Mouse (Mus musculus): ENCODE data around the gene 4933412E24Rik. TPM values are rescaled to one million over a fixed set of nuclear protein-coding genes. Genes with fewer than 3 reads are reported as not detected.

Gene 4933412E24Rik
- total RNA-seq (2012; rRNA removed) = not detected in 2 replicates

GRCm38 (mm10) chr15:60016513-60016912, at the start of gene 4933412E24Rik:
Gene 4933412E24Rik, minus strand, starts transcription at chr15:60016613.
- no peaks in the 10 kb centered on the region; a peak in 1 of 4 replicates for H3K4me1 ChIP-seq (ENCODE audit: control insufficient read depth in 2 of 2, insufficient read depth in 2 of 2, low read length in 2 of 2, poor library complexity in 1 of 2)
- H3K9me3 ChIP-seq (ENCODE audit: control insufficient read depth, insufficient read depth, low read depth, low read length) = no peaks in the 10 kb centered on the region
- no peak within 1 kb of the TSS for H3K27ac ChIP-seq (ENCODE audit: insufficient read depth, low read depth, low read length, poor library complexity, severe bottlenecking)
- H3K9ac ChIP-seq (ENCODE audit: insufficient read depth, low read depth, low read length, poor library complexity, severe bottlenecking) = no peak within 1 kb of the TSS
- TF ChIP-seq CHD2 (IDR thresholded peaks at IDR 0.05; ENCODE audit: low read depth, low read length) = no peak
- DNase-seq (ENCODE audit: low read depth, low spot score) = no peak
- no peak within 1 kb of the TSS for H3K4me3 ChIP-seq (ENCODE audit: insufficient read depth in 1 of 2, low read depth in 1 of 2, low read length in 2 of 2, poor library complexity in 1 of 2, severe bottlenecking in 1 of 2)
- no peaks in the 10 kb centered on the region for H3K36me3 ChIP-seq (ENCODE audit: control insufficient read depth, insufficient read depth, low read length, poor library complexity, severe bottlenecking)
- in situ Hi-C loops (cut with MboI; ENCODE audit: low sequenced_read_pairs in 2 of 2, unreplicated experiment in 2 of 2) = no loop called here

- in situ Hi-C loops (cut with MboI; ENCODE audit: low sequenced_read_pairs in 2 of 2, unreplicated experiment in 2 of 2) = no loop called here
- TF ChIP-seq ZNF384 (IDR thresholded peaks at IDR 0.05; ENCODE audit: low read depth, low read length) (no peak), MAFK (IDR thresholded peaks at IDR 0.05; ENCODE audit: insufficient read depth, low read depth, low read length) (no peak), ZC3H11A (IDR thresholded peaks at IDR 0.05; ENCODE audit: borderline replicate concordance, low read depth, low read length) (no peak), CHD2 (IDR thresholded peaks at IDR 0.05; ENCODE audit: low read depth, low read length) (no peak), HCFC1 (IDR thresholded peaks at IDR 0.05; ENCODE audit: borderline replicate concordance, insufficient read depth, low read length) (no peak)
- DNase-seq (ENCODE audit: low read depth, low spot score) = no peak
These were observed 14.3 kb upstream of the 4933412E24Rik start for GRCm38 (mm10) chr15:60030728-60031127.

GRCm38 (mm10) chr15:60021256-60021655, 4.8 kb upstream of the 4933412E24Rik start:
- in situ Hi-C loops (cut with MboI; ENCODE audit: low sequenced_read_pairs in 2 of 2, unreplicated experiment in 2 of 2) = no loop called here
- DNase-seq (ENCODE audit: low read depth, low spot score) = no peak
- H3K36me3 ChIP-seq (ENCODE audit: control insufficient read depth, insufficient read depth, low read length, poor library complexity, severe bottlenecking) = no peaks in the 10 kb centered on the region
- no peak for TF ChIP-seq CHD2 (IDR thresholded peaks at IDR 0.05; ENCODE audit: low read depth, low read length)
- no peak for TF ChIP-seq MAFK (IDR thresholded peaks at IDR 0.05; ENCODE audit: insufficient read depth, low read depth, low read length)
- TF ChIP-seq ZNF384 (IDR thresholded peaks at IDR 0.05; ENCODE audit: low read depth, low read length) = no peak
- H3K9me3 ChIP-seq (ENCODE audit: control insufficient read depth, insufficient read depth, low read depth, low read length) = no peaks in the 10 kb centered on the region
- H3K4me1 ChIP-seq (ENCODE audit: control insufficient read depth in 2 of 2, insufficient read depth in 2 of 2, low read length in 2 of 2, poor library complexity in 1 of 2) = no peaks in the 10 kb centered on the region; a peak in 1 of 4 replicates
- H3K9ac ChIP-seq (ENCODE audit: insufficient read depth, low read depth, low read length, poor library complexity, severe bottlenecking) = no peak overlapping the region
- no peak overlapping the region for H3K4me3 ChIP-seq (ENCODE audit: insufficient read depth in 1 of 2, low read depth in 1 of 2, low read length in 2 of 2, poor library complexity in 1 of 2, severe bottlenecking in 1 of 2)
- H3K27ac ChIP-seq (ENCODE audit: insufficient read depth, low read depth, low read length, poor library complexity, severe bottlenecking) = no peak overlapping the region

More at GRCm38 (mm10) chr15:60030728-60031127, 14.3 kb upstream of the 4933412E24Rik start:
- no peaks in the 10 kb centered on the region for H3K36me3 ChIP-seq (ENCODE audit: control insufficient read depth, insufficient read depth, low read length, poor library complexity, severe bottlenecking)
- no peaks in the 10 kb centered on the region for H3K4me1 ChIP-seq (ENCODE audit: control insufficient read depth in 2 of 2, insufficient read depth in 2 of 2, low read length in 2 of 2, poor library complexity in 1 of 2)
- H3K27ac ChIP-seq (ENCODE audit: insufficient read depth, low read depth, low read length, poor library complexity, severe bottlenecking) = no peak overlapping the region
- no peak overlapping the region for H3K9ac ChIP-seq (ENCODE audit: insufficient read depth, low read depth, low read length, poor library complexity, severe bottlenecking)
- no peaks in the 10 kb centered on the region for H3K9me3 ChIP-seq (ENCODE audit: control insufficient read depth, insufficient read depth, low read depth, low read length)
- no peak overlapping the region for H3K4me3 ChIP-seq (ENCODE audit: insufficient read depth in 1 of 2, low read depth in 1 of 2, low read length in 2 of 2, poor library complexity in 1 of 2, severe bottlenecking in 1 of 2)

GRCm38 (mm10) chr15:60010199-60010598, 6.2 kb downstream of the 4933412E24Rik start:
- Histone ChIP-seq H3K36me3 (ENCODE audit: control insufficient read depth, insufficient read depth, low read length, poor library complexity, severe bottlenecking) (no peaks in the 10 kb centered on the region), H3K9ac (ENCODE audit: insufficient read depth, low read depth, low read length, poor library complexity, severe bottlenecking) (no peak overlapping the region), H3K9me3 (ENCODE audit: control insufficient read depth, insufficient read depth, low read depth, low read length) (no peaks in the 10 kb centered on the region), H3K4me3 (ENCODE audit: insufficient read depth in 1 of 2, low read depth in 1 of 2, low read length in 2 of 2, poor library complexity in 1 of 2, severe bottlenecking in 1 of 2) (no peak overlapping the region), H3K4me1 (ENCODE audit: control insufficient read depth in 2 of 2, insufficient read depth in 2 of 2, low read length in 2 of 2, poor library complexity in 1 of 2) (no peaks in the 10 kb centered on the region), H3K27ac (ENCODE audit: insufficient read depth, low read depth, low read length, poor library complexity, severe bottlenecking) (no peak overlapping the region)
- DNase-seq (ENCODE audit: low read depth, low spot score) = no peak
- TF ChIP-seq HCFC1 (IDR thresholded peaks at IDR 0.05; ENCODE audit: borderline replicate concordance, insufficient read depth, low read length) (no peak), CHD2 (IDR thresholded peaks at IDR 0.05; ENCODE audit: low read depth, low read length) (no peak), MAFK (IDR thresholded peaks at IDR 0.05; ENCODE audit: insufficient read depth, low read depth, low read length) (no peak)
- in situ Hi-C loops (cut with MboI; ENCODE audit: low sequenced_read_pairs in 2 of 2, unreplicated experiment in 2 of 2) = no loop called here

GRCm38 (mm10) chr15:60009610-60010009, 6.8 kb downstream of the 4933412E24Rik start:
- TF ChIP-seq ZNF384 (IDR thresholded peaks at IDR 0.05; ENCODE audit: low read depth, low read length) (no peak), HCFC1 (IDR thresholded peaks at IDR 0.05; ENCODE audit: borderline replicate concordance, insufficient read depth, low read length) (no peak)

More at GRCm38 (mm10) chr15:60009610-60010009, 6.8 kb downstream of the 4933412E24Rik start:
- Histone ChIP-seq H3K9me3 (ENCODE audit: control insufficient read depth, insufficient read depth, low read depth, low read length) (no peaks in the 10 kb centered on the region), H3K4me1 (ENCODE audit: control insufficient read depth in 2 of 2, insufficient read depth in 2 of 2, low read length in 2 of 2, poor library complexity in 1 of 2) (no peaks in the 10 kb centered on the region), H3K36me3 (ENCODE audit: control insufficient read depth, insufficient read depth, low read length, poor library complexity, severe bottlenecking) (no peaks in the 10 kb centered on the region), H3K9ac (ENCODE audit: insufficient read depth, low read depth, low read length, poor library complexity, severe bottlenecking) (no peak overlapping the region), H3K4me3 (ENCODE audit: insufficient read depth in 1 of 2, low read depth in 1 of 2, low read length in 2 of 2, poor library complexity in 1 of 2, severe bottlenecking in 1 of 2) (no peak overlapping the region), H3K27ac (ENCODE audit: insufficient read depth, low read depth, low read length, poor library complexity, severe bottlenecking) (no peak overlapping the region)
- no peak for DNase-seq (ENCODE audit: low read depth, low spot score)
- in situ Hi-C loops (cut with MboI; ENCODE audit: low sequenced_read_pairs in 2 of 2, unreplicated experiment in 2 of 2) = no loop called here

All from ES-E14 (cell line).